Mouse (Mus musculus): Measurements from ENCODE around the gene Olfr403. TPM values are rescaled to one million over a fixed set of nuclear protein-coding genes. Genes with fewer than 3 reads are reported as not detected.

Olfr403 gene
- polyA plus RNA-seq, 1 experiment from 2014 or later, result not detected

Other genes starting within 250 kb of the Olfr403 start
- gene Olfr23, start 249.6 kb upstream of the Olfr403 start, polyA plus RNA-seq (2015; fragmentation: Nextera tagmentation; extraction: Ambion mirVana), result not detected in 2 replicates
- gene Olfr397, start 225.4 kb upstream of the Olfr403 start, polyA plus RNA-seq (2015; fragmentation: Nextera tagmentation; extraction: Ambion mirVana), result not detected in 2 replicates
- not detected in 2 replicates for gene Olfr398, start 195.8 kb upstream of the Olfr403 start, polyA plus RNA-seq (2015; fragmentation: Nextera tagmentation; extraction: Ambion mirVana)
- not detected in 2 replicates for gene Olfr139, start 129.7 kb upstream of the Olfr403 start, polyA plus RNA-seq (2015; fragmentation: Nextera tagmentation; extraction: Ambion mirVana)
- not detected in 2 replicates for gene Olfr399, start 129.6 kb upstream of the Olfr403 start, polyA plus RNA-seq (2015; fragmentation: Nextera tagmentation; extraction: Ambion mirVana)
- gene Zfp616, start 116.3 kb upstream of the Olfr403 start, polyA plus RNA-seq (2015; fragmentation: Nextera tagmentation; extraction: Ambion mirVana), result not detected in 2 replicates
- gene Olfr401, start 72.5 kb upstream of the Olfr403 start, polyA plus RNA-seq (2015; fragmentation: Nextera tagmentation; extraction: Ambion mirVana), result not detected in 2 replicates
- gene Olfr402, start 32.7 kb upstream of the Olfr403 start, polyA plus RNA-seq (2015; fragmentation: Nextera tagmentation; extraction: Ambion mirVana), result not detected in 2 replicates
- gene Olfr43, start 25.1 kb downstream of the Olfr403 start, polyA plus RNA-seq (2015; fragmentation: Nextera tagmentation; extraction: Ambion mirVana), result not detected in 2 replicates
- not detected in 2 replicates for gene Olfr406, start 73.6 kb downstream of the Olfr403 start, polyA plus RNA-seq (2015; fragmentation: Nextera tagmentation; extraction: Ambion mirVana)
- not detected in 2 replicates for gene Olfr59, start 97.5 kb downstream of the Olfr403 start, polyA plus RNA-seq (2015; fragmentation: Nextera tagmentation; extraction: Ambion mirVana)
- gene Olfr410, start 151.8 kb downstream of the Olfr403 start, polyA plus RNA-seq (2015; fragmentation: Nextera tagmentation; extraction: Ambion mirVana), result not detected in 2 replicates
- not detected in 2 replicates for gene Olfr411, start 166.4 kb downstream of the Olfr403 start, polyA plus RNA-seq (2015; fragmentation: Nextera tagmentation; extraction: Ambion mirVana)
- gene Olfr412, start 175.8 kb downstream of the Olfr403 start, polyA plus RNA-seq (2015; fragmentation: Nextera tagmentation; extraction: Ambion mirVana), result not detected in 2 replicates

All from midbrain, embryonic 16.5 days (tissue).